Mouse (Mus musculus): Measurements from ENCODE around the gene Vip.

Gene Vip

GRCm38 (mm10) chr10:5608874-5609273, 30.1 kb upstream of the Vip start:
- Histone ChIP-seq H3K9me3 (ENCODE audit: low read length) (no peaks in the 10 kb centered on the region), H3K4me3 (replicated peaks; ENCODE audit: low read length) (no peak overlapping the region), H3K27me3 (ENCODE audit: insufficient read depth, low read length) (no peaks in the 10 kb centered on the region), H3K4me1 (replicated peaks; ENCODE audit: low read depth, low read length) (peaks cover 3% of the 10 kb centered on the region; the same call in 1 of the 2 replicates), H3K36me3 (ENCODE audit: insufficient read depth, low read length) (no peaks in the 10 kb centered on the region)
- TF ChIP-seq NANOG (IDR thresholded peaks at IDR 0.05; ENCODE audit: borderline replicate concordance, low read length): no peak
- TF ChIP-seq POU5F1 (IDR thresholded peaks at IDR 0.05; ENCODE audit: borderline replicate concordance, low read length): no peak
- no peak for TF ChIP-seq CTCF (conservative IDR thresholded peaks at IDR 0.05; ENCODE audit: low read length)

- Histone ChIP-seq H3K36me3 (ENCODE audit: insufficient read depth, low read length) (no peaks in the 10 kb centered on the region), H3K4me3 (replicated peaks; ENCODE audit: low read length) (no peak overlapping the region), H3K9me3 (ENCODE audit: low read length) (no peaks in the 10 kb centered on the region), H3K4me1 (replicated peaks; ENCODE audit: low read depth, low read length) (no peaks in the 10 kb centered on the region), H3K27me3 (ENCODE audit: insufficient read depth, low read length) (no peaks in the 10 kb centered on the region)
- TF ChIP-seq NANOG (IDR thresholded peaks at IDR 0.05; ENCODE audit: borderline replicate concordance, low read length) (no peak), POU5F1 (IDR thresholded peaks at IDR 0.05; ENCODE audit: borderline replicate concordance, low read length) (no peak), CTCF (conservative IDR thresholded peaks at IDR 0.05; ENCODE audit: low read length) (no peak)
Observed at GRCm38 (mm10) chr10:5615186-5616040, 23.6 kb upstream of the Vip start.

GRCm38 (mm10) chr10:5626268-5626667, 12.8 kb upstream of the Vip start:
- no peaks in the 10 kb centered on the region for H3K27me3 ChIP-seq (ENCODE audit: insufficient read depth, low read length)
- H3K4me3 ChIP-seq (replicated peaks; ENCODE audit: low read length): no peak overlapping the region
- no peaks in the 10 kb centered on the region for H3K4me1 ChIP-seq (replicated peaks; ENCODE audit: low read depth, low read length)
- TF ChIP-seq POU5F1 (IDR thresholded peaks at IDR 0.05; ENCODE audit: borderline replicate concordance, low read length) (no peak), CTCF (conservative IDR thresholded peaks at IDR 0.05; ENCODE audit: low read length) (no peak), NANOG (IDR thresholded peaks at IDR 0.05; ENCODE audit: borderline replicate concordance, low read length) (no peak)
- H3K36me3 ChIP-seq (ENCODE audit: insufficient read depth, low read length): no peaks in the 10 kb centered on the region
- H3K9me3 ChIP-seq (ENCODE audit: low read length): no peaks in the 10 kb centered on the region

GRCm38 (mm10) chr10:5633672-5634200, 5.3 kb upstream of the Vip start:
- Histone ChIP-seq H3K4me1 (replicated peaks; ENCODE audit: low read depth, low read length) (no peaks in the 10 kb centered on the region), H3K27me3 (ENCODE audit: insufficient read depth, low read length) (no peaks in the 10 kb centered on the region), H3K36me3 (ENCODE audit: insufficient read depth, low read length) (no peaks in the 10 kb centered on the region), H3K4me3 (replicated peaks; ENCODE audit: low read length) (no peak overlapping the region), H3K9me3 (ENCODE audit: low read length) (no peaks in the 10 kb centered on the region)
- TF ChIP-seq CTCF (conservative IDR thresholded peaks at IDR 0.05; ENCODE audit: low read length): no peak
- no peak for TF ChIP-seq POU5F1 (IDR thresholded peaks at IDR 0.05; ENCODE audit: borderline replicate concordance, low read length)
- no peak for TF ChIP-seq NANOG (IDR thresholded peaks at IDR 0.05; ENCODE audit: borderline replicate concordance, low read length)

GRCm38 (mm10) chr10:5634336-5634735, 4.7 kb upstream of the Vip start:
- no peak overlapping the region for H3K4me3 ChIP-seq (replicated peaks; ENCODE audit: low read length)
- TF ChIP-seq NANOG (IDR thresholded peaks at IDR 0.05; ENCODE audit: borderline replicate concordance, low read length) (no peak), CTCF (conservative IDR thresholded peaks at IDR 0.05; ENCODE audit: low read length) (peak; percentile 20; the same call in 1 of the 2 replicates)
- H3K27me3 ChIP-seq (ENCODE audit: insufficient read depth, low read length): no peaks in the 10 kb centered on the region
- no peaks in the 10 kb centered on the region for H3K4me1 ChIP-seq (replicated peaks; ENCODE audit: low read depth, low read length)
- H3K9me3 ChIP-seq (ENCODE audit: low read length): no peaks in the 10 kb centered on the region
- no peaks in the 10 kb centered on the region for H3K36me3 ChIP-seq (ENCODE audit: insufficient read depth, low read length)

- Histone ChIP-seq H3K4me3 (replicated peaks; ENCODE audit: low read length) (no peak overlapping the region), H3K36me3 (ENCODE audit: insufficient read depth, low read length) (no peaks in the 10 kb centered on the region), H3K9me3 (ENCODE audit: low read length) (no peaks in the 10 kb centered on the region), H3K4me1 (replicated peaks; ENCODE audit: low read depth, low read length) (no peaks in the 10 kb centered on the region), H3K27me3 (ENCODE audit: insufficient read depth, low read length) (no peaks in the 10 kb centered on the region)
- TF ChIP-seq POU5F1 (IDR thresholded peaks at IDR 0.05; ENCODE audit: borderline replicate concordance, low read length) (no peak), CTCF (conservative IDR thresholded peaks at IDR 0.05; ENCODE audit: low read length) (no peak), NANOG (IDR thresholded peaks at IDR 0.05; ENCODE audit: borderline replicate concordance, low read length) (no peak)
Observed at GRCm38 (mm10) chr10:5637322-5637721, 1.7 kb upstream of the Vip start.

- TF ChIP-seq POU5F1 (IDR thresholded peaks at IDR 0.05; ENCODE audit: borderline replicate concordance, low read length): no peak
- TF ChIP-seq NANOG (IDR thresholded peaks at IDR 0.05; ENCODE audit: borderline replicate concordance, low read length): no peak
- no peak for TF ChIP-seq CTCF (conservative IDR thresholded peaks at IDR 0.05; ENCODE audit: low read length)
- Histone ChIP-seq H3K4me3 (replicated peaks; ENCODE audit: low read length) (no peak overlapping the region), H3K9me3 (ENCODE audit: low read length) (no peaks in the 10 kb centered on the region), H3K4me1 (replicated peaks; ENCODE audit: low read depth, low read length) (peaks cover 14% of the 10 kb centered on the region), H3K27me3 (ENCODE audit: insufficient read depth, low read length) (no peaks in the 10 kb centered on the region), H3K36me3 (ENCODE audit: insufficient read depth, low read length) (no peaks in the 10 kb centered on the region)
Observed at GRCm38 (mm10) chr10:5681275-5681674, 42.3 kb downstream of the Vip start.

GRCm38 (mm10) chr10:5685608-5686007, 46.6 kb downstream of the Vip start:
- H3K27me3 ChIP-seq (ENCODE audit: insufficient read depth, low read length): no peaks in the 10 kb centered on the region
- H3K4me3 ChIP-seq (replicated peaks; ENCODE audit: low read length): no peak overlapping the region
- H3K36me3 ChIP-seq (ENCODE audit: insufficient read depth, low read length): no peaks in the 10 kb centered on the region
- no peak for TF ChIP-seq POU5F1 (IDR thresholded peaks at IDR 0.05; ENCODE audit: borderline replicate concordance, low read length)
- no peak for TF ChIP-seq CTCF (conservative IDR thresholded peaks at IDR 0.05; ENCODE audit: low read length)
- no peak for TF ChIP-seq NANOG (IDR thresholded peaks at IDR 0.05; ENCODE audit: borderline replicate concordance, low read length)
- no peaks in the 10 kb centered on the region for H3K9me3 ChIP-seq (ENCODE audit: low read length)
- H3K4me1 ChIP-seq (replicated peaks; ENCODE audit: low read depth, low read length): peaks cover 3% of the 10 kb centered on the region; the same call in 1 of the 2 replicates
